Mouse (Mus musculus) T-helper 17 cell (primary cell): ENCODE data around the gene Scyl3.

Experiments
- in situ Hi-C, 2 experiments: fragments of 300-600 bp; cut with MboI, MseI; formaldehyde crosslinking; loops; 1 replicate in 1 of 2; 2 replicates in 1 of 2; pipeline ENCODE4 v1.15.1; 2025; ENCODE audit warnings: high pct_unique_total_duplicates in 2 of 2

Gene Scyl3

DNA sequence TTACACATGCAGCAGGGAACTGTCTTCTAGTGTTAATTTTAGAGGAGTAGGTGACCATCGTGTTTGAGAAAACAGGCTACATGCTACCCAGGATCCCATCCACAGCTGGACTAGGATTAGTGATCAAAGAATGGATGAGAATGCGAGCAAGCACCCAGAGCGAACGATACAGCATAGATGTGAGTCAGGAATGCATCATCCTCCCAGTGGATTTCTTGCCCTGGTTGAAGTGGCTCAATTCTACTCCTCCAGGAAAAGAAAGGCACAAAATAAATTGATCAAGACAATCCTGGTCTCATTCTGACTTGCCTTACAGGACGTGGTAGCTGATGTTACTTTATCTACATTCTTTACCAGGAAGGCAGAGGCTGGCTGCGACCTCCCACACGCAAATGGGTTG, at the start of gene Scyl3:
Scyl3 (plus strand) TSS at position 255 of the 400 bp plus-strand sequence.
- in situ Hi-C loops, result loop anchor here in 1 of 2 experiments (25.0 kb wide), 1 partner anchor 1367 kb away; the partner anchor contains the start of gene Vamp4

DNA sequence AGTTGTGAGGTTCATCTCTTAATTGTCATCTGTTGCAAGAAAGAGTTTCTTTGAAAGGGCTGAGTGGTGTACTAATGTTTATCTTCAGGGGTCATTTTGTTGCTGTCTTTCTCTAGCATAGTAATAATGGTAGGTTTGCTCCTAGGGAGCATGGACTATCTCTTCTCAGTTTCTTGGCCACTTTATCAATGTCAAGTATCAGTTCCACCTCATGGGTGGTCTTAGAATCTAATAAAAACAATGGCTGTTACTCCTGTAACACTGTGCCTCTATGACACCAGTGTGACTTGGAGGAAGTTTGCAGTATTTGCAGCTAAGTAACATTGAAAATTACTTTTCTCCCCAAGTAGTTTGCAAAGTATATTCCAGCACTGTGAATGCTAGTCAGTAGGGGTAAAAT, 39.3 kb upstream of the Scyl3 start:
- in situ Hi-C loops, result no loop called here

DNA sequence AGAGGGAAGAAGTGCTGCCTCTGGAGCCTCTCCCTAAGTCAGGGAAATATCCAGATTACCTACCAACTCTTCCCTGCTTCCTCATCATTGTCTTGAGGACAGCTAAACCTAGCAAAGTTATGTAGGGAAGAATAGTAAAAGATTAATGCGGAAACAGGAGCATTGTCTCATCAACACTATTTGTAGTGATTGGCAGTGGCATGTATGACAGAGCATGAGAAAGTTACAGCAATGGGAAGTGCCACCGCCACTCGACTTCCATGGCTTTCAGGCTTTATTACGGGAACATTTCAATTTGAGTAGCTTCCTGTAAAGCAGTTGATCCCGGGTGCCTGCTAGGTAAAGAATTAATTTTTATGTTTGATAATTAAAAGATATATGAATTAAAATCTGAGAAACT, 35.6 kb upstream of the Scyl3 start:
- in situ Hi-C loops, result no loop called here

DNA sequence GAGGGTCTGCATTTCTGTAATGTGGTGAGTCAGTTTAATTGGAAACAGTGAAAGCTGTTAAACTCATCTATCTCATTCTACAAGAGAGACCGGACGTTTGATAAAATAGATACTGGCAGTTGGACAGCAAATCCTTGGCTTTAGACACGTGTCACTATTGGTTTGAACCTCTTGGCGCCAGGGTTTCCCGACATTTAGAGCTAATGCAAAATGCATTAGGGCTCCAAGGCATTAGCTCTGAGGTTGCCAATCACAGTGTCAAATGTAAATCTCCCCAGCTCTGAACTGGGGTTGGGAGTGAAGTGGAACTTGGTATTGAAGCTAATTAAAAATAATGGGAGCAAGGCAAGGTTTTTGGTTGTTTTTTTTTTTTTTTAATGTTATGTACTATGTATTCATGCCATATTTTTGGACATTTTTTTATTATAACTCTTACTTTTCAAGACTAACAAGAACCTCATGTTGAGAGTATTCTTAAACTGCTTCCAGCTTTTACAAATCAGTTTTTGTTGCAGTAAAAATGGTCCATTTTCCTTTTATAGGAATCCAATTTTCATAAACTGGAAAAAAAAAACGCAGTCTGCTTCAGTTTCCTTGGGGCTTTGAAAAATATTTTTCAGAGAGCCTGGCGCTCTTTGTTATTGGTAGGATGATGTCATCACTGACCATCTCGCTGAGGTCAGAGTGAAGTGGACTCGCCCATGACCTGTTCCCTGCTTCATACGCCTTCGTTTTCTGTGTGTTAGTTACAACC, 34.9 kb upstream of the Scyl3 start:
- in situ Hi-C loops, result no loop called here

DNA sequence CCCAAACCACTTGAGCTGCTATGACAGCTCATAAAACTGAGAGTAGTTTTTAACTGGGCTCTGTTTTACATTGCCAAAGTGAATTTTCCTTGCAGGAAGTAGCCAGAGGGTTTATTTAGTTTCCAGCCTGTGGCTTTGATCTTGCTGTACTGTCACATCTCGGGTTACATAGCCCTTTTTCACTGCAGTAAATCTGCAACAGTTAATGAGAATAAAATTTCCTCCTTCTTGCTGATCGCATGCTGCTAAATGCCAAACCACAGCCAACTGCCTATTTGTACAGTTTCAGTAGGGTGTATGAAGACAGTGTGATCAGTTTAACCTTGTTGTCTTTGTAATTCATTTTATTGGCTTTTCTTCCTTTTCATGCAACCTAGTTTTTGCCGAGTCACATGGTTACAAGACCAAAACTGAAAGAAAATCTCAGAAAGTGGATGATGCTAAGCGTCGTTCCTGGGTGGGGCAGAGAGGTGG, 30.6 kb upstream of the Scyl3 start:
- in situ Hi-C loops, result loop anchor here in 1 of 2 experiments (5.0 kb wide), 1 partner anchor 1016 kb away; no protein-coding TSS in a partner anchor

DNA sequence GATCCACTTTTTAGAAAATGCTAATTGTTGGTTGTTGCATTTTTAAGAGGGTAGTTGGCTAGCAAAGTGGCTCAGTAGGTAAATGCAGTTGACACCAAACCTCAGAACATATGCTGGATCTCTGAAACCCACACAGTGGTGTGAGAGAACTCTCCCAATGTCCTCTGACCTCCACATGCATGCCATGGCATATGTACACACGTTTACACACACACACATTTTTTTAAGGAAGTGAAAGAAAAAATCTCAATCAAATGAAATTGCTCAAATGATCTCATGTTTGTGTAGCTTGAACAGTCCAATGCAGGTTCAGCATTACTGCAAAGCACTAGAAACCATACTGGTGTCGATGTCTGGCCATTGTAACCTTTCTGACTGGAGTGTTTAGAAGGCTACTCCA, 29.3 kb upstream of the Scyl3 start:
- in situ Hi-C loops, result loop anchor here in 1 of 2 experiments (5.0 kb wide), 1 partner anchor 1017 kb away; no protein-coding TSS in a partner anchor

DNA sequence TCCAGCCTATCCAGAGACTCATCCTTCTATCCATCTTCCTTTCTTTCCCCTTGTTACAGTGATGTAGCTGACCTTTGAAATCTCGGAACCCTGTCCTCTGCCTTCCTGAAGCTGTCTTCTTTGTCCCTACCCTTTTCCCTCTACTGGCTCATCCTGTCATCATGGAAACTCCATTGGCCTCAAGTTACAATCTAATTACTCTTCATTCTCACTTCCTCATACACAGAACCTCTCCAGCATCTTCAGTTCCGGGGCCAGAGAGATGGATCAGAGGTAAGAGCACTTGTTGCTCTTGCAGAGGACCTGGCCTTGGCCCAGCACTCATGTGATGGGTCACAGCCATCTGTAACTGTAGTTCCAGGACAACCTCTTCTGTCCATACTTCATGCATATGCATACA, 28.7 kb upstream of the Scyl3 start:
- in situ Hi-C loops, result loop anchor here (10.0 to 25.0 kb wide), 5 partner anchors 513 to 1035 kb away; partner anchors contain the start of genes Fmo1 (in 1 of the 2) and Fmo2 (in 1 of the 2)

DNA sequence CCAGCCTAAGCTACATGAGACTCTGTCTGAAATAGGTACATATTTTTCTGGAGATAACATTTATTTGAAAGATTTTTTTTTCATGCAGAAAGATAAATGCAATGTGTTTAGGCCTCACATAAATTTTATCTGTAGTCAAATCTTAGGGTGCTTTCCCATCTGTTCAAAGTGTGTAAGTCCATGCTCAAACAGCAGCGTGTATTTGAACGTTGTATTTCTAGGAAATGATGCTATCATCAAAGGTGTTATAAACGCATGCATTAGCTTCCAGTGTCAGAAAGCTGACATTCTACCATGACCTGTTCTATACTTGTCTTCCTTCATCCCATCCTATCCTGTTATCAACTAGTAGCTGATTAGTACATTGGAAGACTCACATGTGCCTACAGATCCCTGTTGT, 25.5 kb upstream of the Scyl3 start:
- in situ Hi-C loops, result loop anchor here (10.0 to 25.0 kb wide), 5 partner anchors 516 to 1039 kb away; partner anchors contain the start of genes Fmo1 (in 1 of the 2) and Fmo2 (in 1 of the 2)

DNA sequence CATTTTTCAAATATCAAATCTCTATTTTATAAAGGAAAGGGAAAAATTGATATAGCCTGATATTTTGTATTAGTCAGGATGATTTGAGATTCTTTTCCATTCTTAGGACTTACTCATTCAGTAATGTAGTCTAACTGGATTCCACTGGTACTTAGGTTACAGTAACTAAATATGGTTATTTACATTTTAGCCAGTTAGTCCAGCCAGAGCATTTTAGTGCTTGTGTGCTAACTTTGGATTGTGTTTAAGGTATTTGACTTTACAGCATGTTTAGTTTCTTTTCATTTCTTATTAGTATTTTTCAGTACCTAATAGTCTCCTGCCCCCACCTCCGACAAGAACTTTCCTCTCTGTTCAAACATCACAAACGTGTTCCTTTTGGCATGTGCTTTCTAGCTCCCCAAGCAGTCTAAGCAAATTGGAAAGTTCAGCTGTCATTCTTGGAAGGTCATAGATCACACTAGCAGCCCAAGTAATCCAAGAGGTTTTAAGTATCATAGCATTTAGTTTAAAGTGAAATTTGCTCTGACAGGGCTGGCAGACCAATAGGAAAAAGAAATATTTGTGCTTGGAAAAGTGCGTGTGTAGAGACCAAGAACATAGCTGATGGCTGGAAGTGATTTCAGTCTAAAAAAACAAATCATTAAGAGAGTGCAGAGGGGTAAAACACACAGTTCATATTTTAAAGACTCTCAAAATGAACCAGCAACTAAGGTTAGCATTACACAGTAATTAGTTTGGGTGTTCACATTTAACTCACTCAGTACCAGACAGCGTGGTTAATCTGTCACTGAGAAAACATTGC, 21.7 kb upstream of the Scyl3 start:
- in situ Hi-C loops, result loop anchor here (10.0 to 25.0 kb wide), 5 partner anchors 520 to 1042 kb away; partner anchors contain the start of genes Fmo1 (in 1 of the 2) and Fmo2 (in 1 of the 2)

DNA sequence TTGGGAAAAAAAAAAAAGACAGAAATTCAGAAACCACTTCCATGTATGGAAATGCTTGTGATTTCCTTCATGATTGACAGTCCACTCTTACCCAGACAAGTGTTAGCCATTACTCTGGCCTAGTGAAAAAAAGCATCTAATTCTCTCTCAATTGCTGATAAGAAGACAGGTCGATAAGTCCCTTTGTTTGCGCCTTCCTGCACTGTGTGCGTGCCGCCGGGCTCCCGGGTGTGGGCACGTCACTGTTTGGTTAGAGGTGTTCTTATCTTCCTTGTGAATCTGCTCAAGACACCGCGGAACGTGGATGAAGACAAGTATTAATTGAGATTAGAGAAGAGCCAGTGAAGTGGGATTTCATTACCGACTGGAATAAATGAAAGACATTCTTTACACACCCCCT, 20.5 kb upstream of the Scyl3 start:
- in situ Hi-C loops, result loop anchor here (10.0 to 25.0 kb wide), 5 partner anchors 521 to 1044 kb away; partner anchors contain the start of genes Fmo1 (in 1 of the 2) and Fmo2 (in 1 of the 2)

DNA sequence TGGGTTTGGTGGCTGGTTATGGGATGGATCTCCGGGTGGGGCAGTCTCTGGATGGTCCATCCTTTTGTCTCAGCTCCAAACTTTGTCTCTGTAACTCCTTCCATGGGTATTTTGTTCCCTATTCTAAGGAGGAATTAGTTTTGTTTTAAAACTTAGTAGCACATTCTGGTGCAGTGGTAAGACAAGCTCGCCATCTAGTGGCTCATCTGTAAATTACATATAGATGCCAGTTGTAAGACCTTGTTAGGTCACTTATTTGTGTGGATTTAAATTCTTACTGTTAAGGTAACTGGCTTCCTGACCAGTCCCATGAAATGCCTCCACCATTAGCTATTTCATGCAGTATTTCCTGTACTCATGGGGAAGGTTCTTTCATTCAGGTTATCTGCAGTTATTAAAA, 18.6 kb upstream of the Scyl3 start:
- in situ Hi-C loops, result loop anchor here (10.0 to 25.0 kb wide), 3 partner anchors 523 to 816 kb away; no protein-coding TSS in a partner anchor

DNA sequence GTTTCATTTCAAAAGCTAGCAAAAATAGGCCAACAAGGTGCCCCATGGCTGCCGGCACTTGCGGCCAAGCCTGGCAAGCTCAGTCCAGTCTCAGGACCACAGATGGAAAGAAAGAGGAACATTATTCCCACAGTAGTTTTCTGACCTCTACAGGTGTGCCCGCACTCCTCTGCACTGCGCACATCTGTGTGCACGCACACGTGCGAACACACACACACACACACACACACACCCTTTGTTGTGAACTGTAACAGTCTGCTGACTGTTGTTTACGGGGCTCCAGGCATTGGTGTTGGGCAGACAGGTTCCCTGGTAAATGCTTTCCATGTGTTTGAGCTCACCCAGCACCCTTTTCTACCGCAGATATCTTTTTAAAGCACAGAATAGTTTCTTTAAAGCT, 18.1 kb upstream of the Scyl3 start:
- in situ Hi-C loops, result loop anchor here (10.0 to 25.0 kb wide), 3 partner anchors 523 to 816 kb away; no protein-coding TSS in a partner anchor

DNA sequence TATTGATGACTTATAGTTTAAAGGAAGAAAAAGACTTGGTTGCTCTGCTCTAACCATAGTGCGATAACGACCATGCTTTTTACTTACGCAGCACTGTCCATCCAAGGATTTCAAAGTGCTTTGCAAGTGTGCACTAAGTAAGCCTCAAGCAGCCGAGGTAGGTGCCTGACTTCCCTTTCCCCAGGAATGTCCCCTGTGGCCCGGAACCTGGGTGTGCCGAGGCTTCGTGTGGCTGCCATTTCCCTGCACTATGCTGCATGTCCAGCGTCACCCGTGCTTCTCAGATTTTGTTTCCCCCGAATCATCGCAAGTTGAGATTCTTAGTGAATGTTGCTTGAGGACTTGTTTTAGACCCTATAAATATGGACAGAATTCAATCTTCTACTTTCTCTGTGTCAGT, 16.9 kb upstream of the Scyl3 start:
- in situ Hi-C loops, result loop anchor here (10.0 to 25.0 kb wide), 3 partner anchors 525 to 817 kb away; no protein-coding TSS in a partner anchor

DNA sequence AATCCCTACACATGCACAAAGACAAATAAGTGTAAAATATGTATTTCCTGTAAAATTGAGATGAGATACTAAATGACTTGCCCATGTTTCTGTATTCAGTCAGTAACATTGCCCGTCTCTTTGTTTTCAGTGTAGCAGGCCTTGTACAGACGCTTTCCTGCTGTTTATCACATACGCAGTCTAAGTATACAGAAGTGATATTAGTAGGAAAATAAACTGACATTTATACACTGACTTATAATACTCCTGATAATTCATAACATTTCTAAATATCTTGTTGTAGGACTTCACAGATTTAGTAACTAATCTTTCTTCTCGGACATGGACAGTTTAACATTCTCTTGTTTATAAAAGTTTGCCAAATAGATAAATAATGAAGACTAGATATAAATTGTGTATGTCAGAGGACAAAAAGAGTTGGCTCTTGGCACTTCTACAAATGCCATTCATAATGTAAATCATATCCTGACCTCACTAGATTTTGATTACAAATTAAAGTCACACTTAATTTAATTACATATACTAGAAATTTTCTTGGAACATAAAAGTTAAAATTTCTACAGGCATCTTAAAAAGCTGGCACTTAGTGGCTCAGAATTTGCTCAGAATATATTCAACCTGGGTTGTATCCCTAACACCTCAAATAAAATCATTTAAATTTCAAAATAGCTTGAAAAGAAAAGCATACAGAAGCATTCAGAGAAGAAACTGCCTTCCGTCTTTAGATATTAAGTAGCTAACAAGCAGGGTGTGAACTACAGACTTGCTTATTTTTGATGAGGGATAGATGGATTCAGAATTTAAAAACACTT, 11.3 kb upstream of the Scyl3 start:
- in situ Hi-C loops, result loop anchor here (10.0 to 25.0 kb wide), 3 partner anchors 530 to 823 kb away; no protein-coding TSS in a partner anchor

DNA sequence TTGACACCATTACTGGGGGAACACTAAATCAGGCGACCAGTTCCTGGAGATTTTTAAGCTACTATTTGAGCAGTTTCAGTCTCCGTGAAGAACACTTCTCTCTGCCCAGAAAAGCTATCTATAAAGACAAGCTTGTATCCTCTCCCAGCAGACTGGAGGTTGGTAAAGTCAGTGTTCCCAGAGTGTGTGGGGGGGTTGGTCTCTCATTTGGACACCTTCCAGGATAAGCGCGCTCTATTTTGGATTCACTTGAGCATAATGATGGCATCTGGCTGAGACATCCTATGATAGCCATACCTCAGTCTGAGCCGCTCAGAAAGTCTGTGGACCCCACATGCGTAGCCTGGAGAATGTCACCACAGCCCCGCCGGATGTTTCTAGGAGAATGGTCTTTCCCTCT, 4.8 kb upstream of the Scyl3 start:
- in situ Hi-C loops, result loop anchor here in 1 of 2 experiments (25.0 kb wide), 2 partner anchors 537 to 787 kb away; no protein-coding TSS in a partner anchor

DNA sequence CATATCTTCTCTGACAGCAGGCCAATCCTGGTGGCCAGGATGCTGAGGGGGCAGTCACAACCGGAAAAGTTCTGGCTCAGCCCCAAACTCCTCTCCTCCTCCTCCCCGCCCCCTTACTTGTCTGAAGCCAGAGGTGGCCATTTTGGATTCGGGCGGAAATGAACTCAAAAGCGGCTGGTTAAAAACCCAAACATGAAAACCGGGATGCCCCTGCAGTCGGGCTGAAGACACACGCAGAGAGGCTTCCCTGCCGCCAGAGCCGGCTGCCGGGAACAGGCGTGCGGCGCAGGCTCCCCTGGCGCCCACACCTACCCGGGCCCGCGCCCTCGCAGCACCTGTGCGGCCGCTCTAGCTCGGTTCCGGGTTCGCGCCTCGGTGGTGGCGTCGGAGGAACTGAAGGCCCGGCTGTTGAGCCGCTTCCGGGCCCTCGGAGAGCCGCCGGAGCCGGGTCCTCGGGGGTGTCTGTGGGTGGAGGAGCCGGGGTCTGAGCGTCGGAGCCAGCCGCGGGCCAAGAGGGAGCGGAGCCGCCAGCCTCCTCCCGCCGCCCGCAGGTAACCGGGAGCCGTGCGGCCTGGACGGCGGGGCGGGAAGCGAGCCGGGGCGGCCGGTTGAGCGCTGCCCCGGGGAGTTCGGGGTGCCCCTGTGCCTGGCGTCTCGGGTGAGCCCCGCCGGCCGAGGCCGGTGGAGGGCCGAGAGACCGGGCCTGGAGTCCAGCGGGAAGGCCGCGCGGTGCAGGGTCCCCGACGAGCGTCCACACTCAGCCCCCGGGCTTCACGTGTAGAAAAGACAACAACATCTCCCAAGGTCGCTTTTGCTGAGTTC, 947 bp downstream of the Scyl3 start:
- in situ Hi-C loops, result loop anchor here in 1 of 2 experiments (10.0 to 25.0 kb wide), 2 partner anchors 1215 to 1368 kb away; partner anchors contain the start of gene Vamp4

DNA sequence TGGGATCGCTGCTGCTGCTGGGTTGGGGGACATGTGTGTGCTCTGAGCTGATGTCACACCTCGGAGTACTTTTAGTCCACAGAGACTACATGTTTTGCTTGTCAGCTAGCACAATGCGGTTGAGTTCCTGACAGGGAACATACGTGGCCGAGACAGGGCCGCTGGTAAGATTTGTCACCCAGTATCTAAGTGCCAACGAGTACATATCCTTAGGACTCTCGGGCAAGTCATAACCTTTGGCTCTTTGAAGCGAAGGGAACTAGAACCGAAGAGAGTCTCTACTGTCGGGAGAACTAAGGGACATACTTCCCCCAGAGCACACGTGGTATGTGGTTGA, 1.5 kb downstream of the Scyl3 start:
- in situ Hi-C loops, result loop anchor here in 1 of 2 experiments (10.0 to 25.0 kb wide), 2 partner anchors 1216 to 1368 kb away; partner anchors contain the start of gene Vamp4

DNA sequence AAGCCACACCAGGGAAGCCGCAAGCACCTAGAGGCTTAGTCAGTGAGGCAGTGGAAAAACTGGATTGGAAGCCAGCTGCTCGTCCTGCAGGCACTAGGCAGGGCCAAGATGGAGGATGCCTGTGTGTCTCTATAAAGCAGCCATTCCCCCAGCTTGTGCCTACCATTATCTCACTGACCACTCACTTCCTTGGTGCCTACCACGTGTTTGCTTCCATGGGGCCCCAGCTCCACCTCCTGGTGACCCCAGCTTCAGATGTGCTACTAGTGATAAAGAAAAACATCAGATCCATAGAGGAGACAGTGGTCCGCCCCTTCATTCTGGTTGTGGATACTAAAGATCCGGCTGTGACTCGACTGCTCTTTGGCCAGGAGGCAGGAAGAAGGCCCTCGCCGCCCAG, 2.9 kb downstream of the Scyl3 start:
- in situ Hi-C loops, result loop anchor here in 1 of 2 experiments (10.0 to 25.0 kb wide), 2 partner anchors 1217 to 1370 kb away; partner anchors contain the start of gene Vamp4

DNA sequence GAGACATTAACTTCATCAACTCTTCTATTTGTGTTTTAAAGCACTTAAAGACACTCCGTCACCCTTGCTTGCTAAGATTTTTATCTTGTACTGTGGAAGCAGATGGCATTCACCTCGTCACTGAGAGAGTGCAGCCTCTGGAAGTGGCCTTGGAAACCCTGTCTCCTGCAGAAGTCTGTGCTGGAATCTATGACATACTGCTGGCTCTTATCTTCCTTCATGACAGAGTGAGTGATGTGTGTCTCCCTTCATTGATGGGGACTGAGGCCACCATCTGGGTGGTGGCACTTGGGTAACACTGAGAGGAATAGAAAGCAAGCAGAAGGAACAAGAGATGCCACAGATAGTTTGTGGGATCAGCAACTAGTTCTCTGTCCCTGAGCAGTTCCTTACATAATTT, 5.7 kb downstream of the Scyl3 start:
- in situ Hi-C loops, result loop anchor here in 1 of 2 experiments (10.0 to 25.0 kb wide), 2 partner anchors 1220 to 1372 kb away; partner anchors contain the start of gene Vamp4
